In the genomic region with DNA sequence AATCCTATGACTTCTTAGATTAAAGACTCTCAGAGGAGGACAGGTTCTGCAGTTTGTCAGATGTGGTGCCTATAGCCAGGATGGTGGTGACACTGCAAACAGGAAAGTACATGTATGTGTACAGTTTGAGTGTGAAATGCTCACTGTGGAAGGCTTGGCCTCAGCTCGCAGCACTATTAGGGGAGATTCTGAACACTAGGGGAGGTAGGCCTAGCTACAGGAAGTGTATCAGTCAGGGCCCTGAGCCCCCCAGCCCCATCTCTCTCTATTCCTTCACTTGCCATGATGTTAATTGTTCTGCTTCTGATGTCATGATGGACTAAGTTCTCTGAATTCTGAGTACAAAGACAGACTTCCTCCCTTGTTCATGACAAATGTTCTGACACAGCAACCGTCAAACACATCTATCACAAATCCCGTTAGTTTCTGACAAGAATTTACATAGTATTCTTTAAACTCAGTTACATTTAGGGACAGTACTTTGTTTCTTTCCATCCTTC, we compare ENCODE assay signal across 21 mouse cellular contexts. TPM values are rescaled to one million over a fixed set of nuclear protein-coding genes. Genes with fewer than 3 reads are reported as not detected.
A peak's percentile ranks its signal among the peaks of the same experiment; 100 is the strongest.
DNase-seq lines count a peak whose midpoint lies in the region; ATAC-seq lines count a peak whose summit lies in the region.
"Had no signal": no experiment of that assay in that cellular context is flagged by ENCODE, and none has a peak within 500 bp of the region (broad histone marks: within the 10 kb centered on the region; RNA-seq: fewer than 3 reads in every experiment).

No protein-coding gene starts in this region.

- no peak overlapping the region for H3K4me3 ChIP-seq in hindbrain, embryonic 14.5 days (replicated peaks; ENCODE audit: low read length)
- H3K4me3 ChIP-seq: embryonic facial prominence, embryonic 12.5 days; forebrain, embryonic 15.5 days; heart, embryonic 13.5 days; hindbrain, embryonic 12.5 days had no signal

- no peak overlapping the region for H3K4me2 ChIP-seq in hindbrain, embryonic 14.5 days (replicated peaks)
- H3K4me2 ChIP-seq: embryonic facial prominence, embryonic 12.5 days; forebrain, embryonic 15.5 days; heart, embryonic 13.5 days; hindbrain, embryonic 12.5 days had no signal

- no peaks in the 10 kb centered on the region for H3K27me3 ChIP-seq in hindbrain, embryonic 14.5 days (ENCODE audit: control insufficient read depth, insufficient read depth, low read length)
- H3K27me3 ChIP-seq: CH12.LX; embryonic facial prominence, embryonic 12.5 days; forebrain, embryonic 15.5 days; heart, embryonic 13.5 days; hindbrain, embryonic 12.5 days; Patski had no signal

- H3K4me1 ChIP-seq in hindbrain, embryonic 14.5 days (replicated peaks; ENCODE audit: control insufficient read depth, insufficient read depth, low read length): no peaks in the 10 kb centered on the region
- H3K4me1 ChIP-seq: embryonic facial prominence, embryonic 12.5 days; forebrain, embryonic 15.5 days; hindbrain, embryonic 12.5 days had no signal

- H3K36me3 ChIP-seq in hindbrain, embryonic 14.5 days (replicated peaks; ENCODE audit: control insufficient read depth, insufficient read depth): peaks cover 16% of the 10 kb centered on the region

- H3K27ac ChIP-seq in hindbrain, embryonic 14.5 days: no peak overlapping the region
- H3K27ac ChIP-seq: embryonic facial prominence, embryonic 12.5 days; forebrain, embryonic 15.5 days; heart, embryonic 13.5 days; hindbrain, embryonic 12.5 days; hindbrain, postnatal 0 days had no signal

- no peak for ATAC-seq in megakaryocyte, adult 5-6 weeks (ENCODE audit: poor library complexity, severe bottlenecking)
- ATAC-seq in hindbrain, embryonic 14.5 days (ENCODE audit: low FRiP score): no peak
- ATAC-seq: forebrain, embryonic 15.5 days; hindbrain, postnatal 0 days; Patski had no signal

- no peak overlapping the region for H3K9ac ChIP-seq in hindbrain, embryonic 14.5 days
- H3K9ac ChIP-seq: embryonic facial prominence, embryonic 12.5 days; forebrain, embryonic 15.5 days; heart, embryonic 13.5 days; hindbrain, embryonic 12.5 days had no signal

- DNase-seq in thymus, postnatal 14 days: peak; percentile 47
- no peak for DNase-seq in thymus, adult 18-20 months
- peak; percentile 54 for DNase-seq in T-cell, adult 2 months (ENCODE audit: low spot score)
- DNase-seq in naive thymus-derived CD4-positive, alpha-beta T cell, adult 2 months (ENCODE audit: low read depth): peak; percentile 66
- DNase-seq in cerebellum, adult 18-20 months: no peak
- DNase-seq in hindbrain, embryonic 14.5 days (ENCODE audit: low spot score): no peak
- DNase-seq: adrenal gland, postnatal 10 days; cerebellum, adult 11 months; cerebellum, adult 9-10 months; cerebellum, postnatal 25 days; gastrocnemius, postnatal 36 days; heart, adult 11 months; heart, postnatal 4 days had no signal

- no peaks in the 10 kb centered on the region for H3K9me3 ChIP-seq in hindbrain, embryonic 14.5 days (ENCODE audit: control insufficient read depth, low read length)
- H3K9me3 ChIP-seq: embryonic facial prominence, embryonic 12.5 days; forebrain, embryonic 15.5 days; hindbrain, embryonic 12.5 days had no signal

- 91% methylated on average over 3 of the region's 3 CpGs for WGBS in hindbrain, embryonic 14.5 days

RNA-seq across cellular contexts. Expression of a gene that starts 35.2 kb away (rescaled TPM):
- total RNA-seq in megakaryocyte, adult 5-6 weeks (2015): 8.0 and 10.8 TPM in 2 replicates
- 13.7 and 15.2 TPM in 2 replicates for total RNA-seq in megakaryocyte, adult 5-6 weeks (2017)
- 8.7 and 11.9 TPM in 2 replicates for polyA plus RNA-seq in hindbrain, embryonic 14.5 days (2014; fragmentation: Nextera tagmentation; extraction: Ambion mirVana)

RNA-seq across cellular contexts. Expression of a gene that starts 35.4 kb away (rescaled TPM):
- total RNA-seq in megakaryocyte, adult 5-6 weeks (2015): 263 and 290 TPM in 2 replicates
- 541 and 545 TPM in 2 replicates for total RNA-seq in megakaryocyte, adult 5-6 weeks (2017)
- 30.8 and 33.9 TPM in 2 replicates for polyA plus RNA-seq in hindbrain, embryonic 14.5 days (2014; fragmentation: Nextera tagmentation; extraction: Ambion mirVana)

Comparison
In these comparisons a context has a peak if more than half of its experiments do, and no peak if none do; other contexts are left out.
1. DNase-seq: peak in thymus, postnatal 14 days (single experiment), T-cell, adult 2 months (single experiment) and naive thymus-derived CD4-positive, alpha-beta T cell, adult 2 months (single experiment); none in thymus, adult 18-20 months (0 of 2), cerebellum, adult 18-20 months (0 of 2) and hindbrain, embryonic 14.5 days (single experiment).